Mouse (Mus musculus) lung, adult 2 months (tissue): ENCODE measurements around the gene Rufy2. TPM values are rescaled to one million over a fixed set of nuclear protein-coding genes. Genes with fewer than 3 reads are reported as not detected.
"Not testable (repeated sequence)": the region's sequence is repeated elsewhere in the genome, so short reads cannot be mapped to it uniquely, and the experiment has no call there.

Experiments
- DNase-seq: peaks from one replicate; pipeline ENCODE4 v3.0.0; 2022
- H3K4me1 ChIP-seq: fragments of 200-500 bp; 2 replicates; pipeline ENCODE4 v1.6.1; 2011; ENCODE audit warnings: low read length; ENCODE audit not compliant: control insufficient read depth, insufficient read depth
- H3K4me3 ChIP-seq: fragments of 200-500 bp; replicated peaks from 2 replicates; pipeline ENCODE3; 2011; ENCODE audit warnings: low read depth, mild to moderate bottlenecking, control low read depth, low read length; ENCODE audit errors: extremely low read depth
- CTCF ChIP-seq: fragments of 200-500 bp; IDR thresholded peaks from 2 replicates; pipeline ENCODE4 v1.5.1; 2011; ENCODE audit warnings: mild to moderate bottlenecking, low read length, control low read depth; ENCODE audit not compliant: insufficient read depth
- POLR2A ChIP-seq: fragments of 200-500 bp; IDR thresholded peaks from 2 replicates; pipeline ENCODE4 v1.6.1; 2011; ENCODE audit warnings: low read depth, mild to moderate bottlenecking, control low read depth, low read length, borderline replicate concordance; ENCODE audit errors: extremely low read depth
- WGBS: fragments of 180-500 bp; shearing (Covaris S2); methylation state at CpG from one replicate; pipeline ENCODE4 v1.1.7; 2018; 5-methylcytosine and 5-hydroxymethylcytosine counted together
- polyA plus RNA-seq: library from polyadenylated mRNA; depleted of rRNA; stranded (reverse); fragments of >200 nt; gene quantifications from 2 replicates; pipeline ENCODE4 v1.2.3, GENCODE M21; 2012

The Rufy2 gene
- polyA plus RNA-seq, 1 experiment: 4.4 TPM

DNA sequence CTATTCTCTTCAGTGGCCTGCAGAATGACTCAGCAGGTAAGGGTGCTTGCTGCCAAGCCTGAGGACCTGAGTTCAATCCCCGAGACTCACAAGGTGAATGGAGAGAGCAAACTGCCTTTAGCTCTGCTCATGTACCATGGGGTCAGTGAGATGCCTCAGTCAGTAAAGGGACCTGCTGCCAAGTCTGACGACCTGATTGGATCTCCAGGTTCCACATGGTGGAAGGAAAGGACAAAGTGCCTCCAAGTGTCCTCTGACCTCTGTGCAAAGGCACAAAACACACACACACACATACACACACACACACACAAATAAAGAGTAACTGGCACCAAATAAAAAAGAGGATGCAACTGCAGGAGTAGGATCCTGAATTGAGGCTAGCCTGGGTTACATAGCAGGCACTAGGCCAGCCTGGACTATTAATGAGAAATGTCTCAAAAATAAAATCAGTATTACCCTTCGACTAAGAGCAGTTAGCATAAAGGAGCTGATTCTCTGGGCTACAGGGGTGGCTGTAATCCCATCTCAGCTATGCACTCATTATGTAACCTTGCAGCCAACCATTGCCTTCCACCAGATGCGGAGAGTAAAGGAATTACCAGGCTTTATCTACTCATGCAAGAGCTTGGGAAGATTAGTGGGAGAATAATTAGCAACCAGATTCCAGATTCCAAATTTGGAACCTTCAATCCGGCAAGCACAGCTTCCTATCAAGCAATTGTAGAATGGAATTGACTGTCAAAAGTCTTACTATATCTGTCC, 60.0 kb downstream of the Rufy2 start:
- no peak overlapping the region for H3K4me3 ChIP-seq
- no peaks in the 10 kb centered on the region for H3K4me1 ChIP-seq
- DNase-seq: no peak
- TF ChIP-seq POLR2A: no peak
- TF ChIP-seq CTCF: no peak
- 70% methylated on average over 5 of the region's 5 CpGs for WGBS

DNA sequence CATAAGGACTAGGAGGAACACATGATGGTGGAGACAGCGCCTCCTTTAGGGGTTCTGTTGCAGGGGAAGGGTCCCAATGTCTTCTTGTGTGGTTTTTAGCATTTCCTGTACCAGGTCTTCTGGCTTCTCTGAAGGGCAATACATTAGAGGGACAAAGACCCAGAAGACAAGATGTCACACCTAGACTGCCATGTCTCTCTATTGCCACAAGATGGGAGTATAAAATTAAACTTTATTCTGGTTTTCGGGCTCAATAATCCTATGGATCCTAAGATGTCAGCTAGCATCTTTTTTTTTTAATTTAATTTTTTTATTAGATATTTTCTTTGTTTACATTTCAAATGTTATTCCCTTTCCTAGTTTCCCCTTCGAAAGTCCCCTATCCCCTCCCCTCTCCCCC, 63.1 kb downstream of the Rufy2 start:
- TF ChIP-seq POLR2A (no peak), CTCF (no peak)
- Histone ChIP-seq H3K4me1 (no peaks in the 10 kb centered on the region), H3K4me3 (no peak overlapping the region)
- 50% methylated on average over 3 of the region's 3 CpGs for WGBS
- no peak for DNase-seq

DNA sequence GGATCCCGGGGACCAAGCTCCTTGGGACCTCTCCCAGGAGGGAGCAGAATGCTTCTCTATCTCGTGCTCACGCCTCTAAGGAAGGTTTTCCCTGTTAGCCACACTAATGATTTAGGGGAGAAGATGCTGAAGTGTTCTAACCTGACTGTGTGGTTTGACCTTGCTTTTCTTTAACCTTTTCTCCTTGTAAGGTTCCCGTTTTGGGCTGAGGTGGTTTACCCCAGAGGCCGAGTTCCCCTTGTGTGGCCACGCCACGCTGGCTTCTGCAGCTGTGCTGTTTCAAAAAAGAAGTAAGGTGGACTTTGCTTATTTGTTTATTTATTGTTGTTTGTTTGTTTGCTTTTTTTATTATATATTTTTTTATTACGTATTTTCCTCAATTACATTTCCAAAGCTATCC, 67.7 kb downstream of the Rufy2 start:
- Histone ChIP-seq H3K4me3 (no peak overlapping the region), H3K4me1 (no peaks in the 10 kb centered on the region; the same call in 1 of the 2 replicates)
- TF ChIP-seq POLR2A (no peak), CTCF (no peak)
- DNase-seq: no peak
- WGBS: 82% methylated on average over 8 of the region's 8 CpGs

DNA sequence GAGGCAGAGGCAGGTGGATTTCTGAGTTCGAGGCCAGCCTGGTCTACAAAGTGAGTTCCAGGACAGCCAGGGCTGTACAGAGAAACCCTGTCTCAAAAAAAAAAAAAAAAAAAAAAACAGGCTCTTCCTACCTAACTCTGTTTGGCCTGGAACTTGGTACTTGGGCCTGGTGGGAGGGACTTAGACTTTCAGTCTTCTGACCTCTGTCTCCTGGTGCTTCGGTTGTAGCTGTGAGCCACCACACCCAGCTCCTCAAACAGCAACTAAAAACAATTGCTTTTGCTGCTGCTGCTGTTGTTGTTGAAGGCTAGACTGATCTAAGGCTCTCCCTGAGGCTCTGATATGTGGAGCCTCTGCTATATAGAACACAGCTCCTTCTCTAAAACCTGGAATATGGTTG, 69.1 kb downstream of the Rufy2 start:
- WGBS: 54% methylated on average over 2 of the region's 2 CpGs
- no peak for DNase-seq

DNA sequence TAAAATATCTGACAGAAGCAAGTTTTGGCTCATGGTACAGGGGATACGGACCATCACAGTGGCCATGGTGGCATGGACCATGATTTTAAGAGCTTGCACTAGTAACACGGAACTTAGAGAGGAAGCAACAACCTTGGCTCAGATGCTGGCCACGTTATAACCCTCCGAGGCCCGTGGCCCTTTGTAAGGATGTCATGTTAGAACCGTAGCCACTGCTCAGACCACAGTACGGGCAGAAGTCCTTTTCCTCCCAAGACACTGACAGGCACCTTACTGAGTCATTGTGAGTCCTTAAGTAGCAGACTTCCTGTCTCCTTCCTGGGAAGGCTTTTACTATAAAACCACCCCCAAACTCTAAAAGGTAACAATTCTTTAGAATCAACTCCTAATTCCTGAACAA, 71.2 kb downstream of the Rufy2 start:
- Histone ChIP-seq H3K4me1 (no peaks in the 10 kb centered on the region; the same call in 1 of the 2 replicates), H3K4me3 (no peak overlapping the region)
- DNase-seq: no peak
- TF ChIP-seq POLR2A (no peak), CTCF (no peak)
- WGBS: 59% methylated on average over 7 of the region's 7 CpGs

More for the DNA sequence above, 69.1 kb downstream of the Rufy2 start:
- TF ChIP-seq CTCF (no peak), POLR2A (no peak)
- no peak overlapping the region for H3K4me3 ChIP-seq
- H3K4me1 ChIP-seq: no peaks in the 10 kb centered on the region; the same call in 1 of the 2 replicates

DNA sequence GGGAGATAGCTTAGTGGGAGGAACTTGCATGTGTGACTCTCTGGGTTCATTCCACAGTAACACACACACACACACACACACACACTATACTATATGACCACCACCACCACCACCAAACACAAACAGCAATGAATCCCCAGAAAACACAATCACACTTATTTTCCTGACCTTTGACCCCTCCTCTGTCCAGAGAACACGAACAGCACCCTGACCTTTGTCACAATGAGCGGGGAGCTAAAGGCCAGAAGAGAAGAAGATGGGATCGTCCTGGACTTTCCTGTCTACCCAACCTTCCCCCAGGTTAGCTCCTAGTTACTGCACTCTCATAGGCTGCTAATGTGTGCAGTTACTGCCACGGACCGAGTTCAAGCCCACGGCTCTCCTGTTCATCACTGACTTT, 72.0 kb downstream of the Rufy2 start:
- no peaks in the 10 kb centered on the region; the same call in 1 of the 2 replicates for H3K4me1 ChIP-seq
- DNase-seq: no peak
- no peak for TF ChIP-seq POLR2A
- TF ChIP-seq CTCF: no peak
- WGBS: 78% methylated on average over 6 of the region's 6 CpGs
- no peak overlapping the region for H3K4me3 ChIP-seq

DNA sequence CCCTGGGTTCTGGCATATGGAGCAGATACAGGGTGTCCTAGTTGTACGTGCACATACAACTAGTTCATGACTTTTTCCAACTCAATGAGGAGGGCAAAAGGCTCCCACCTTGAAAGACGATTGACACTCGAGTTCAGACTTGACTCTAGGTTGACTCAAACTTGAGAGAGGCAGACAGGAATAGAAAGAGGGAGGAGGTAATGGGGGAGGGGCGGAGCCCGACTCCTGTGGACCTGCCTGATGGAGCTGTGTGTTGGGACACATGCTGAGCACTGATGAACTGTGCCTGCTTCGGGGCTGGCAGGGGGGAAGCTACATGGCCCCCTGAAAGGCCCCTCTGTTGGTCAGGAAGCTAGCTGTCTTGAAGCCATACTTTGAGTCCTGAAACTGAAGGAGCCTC, 73.0 kb downstream of the Rufy2 start:
- H3K4me1 ChIP-seq: no peaks in the 10 kb centered on the region; the same call in 1 of the 2 replicates
- TF ChIP-seq CTCF (no peak), POLR2A (no peak)
- no peak for DNase-seq
- WGBS: 51% methylated on average over 6 of the region's 6 CpGs
- no peak overlapping the region for H3K4me3 ChIP-seq

DNA sequence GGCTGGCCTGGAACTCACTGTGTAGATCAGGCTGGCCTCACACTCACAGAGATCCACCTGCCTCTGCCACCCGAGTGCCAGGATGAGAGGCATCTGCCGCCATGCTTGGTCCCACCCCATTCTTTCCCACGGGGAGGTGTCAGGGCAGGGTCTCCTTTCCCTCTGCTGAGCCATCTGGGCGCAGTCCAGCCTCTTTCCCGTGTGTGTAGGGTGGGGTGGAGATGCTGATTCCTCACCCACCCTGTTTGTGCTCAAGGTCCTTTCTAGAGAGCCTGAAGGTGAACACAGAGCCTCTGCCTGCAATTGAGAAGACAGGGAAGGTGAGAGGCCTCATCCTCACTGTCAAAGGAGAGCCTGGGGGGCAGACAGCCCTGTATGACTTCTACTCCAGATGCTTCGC, 74.0 kb downstream of the Rufy2 start:
- WGBS: 80% methylated on average over 6 of the region's 6 CpGs
- not testable (repeated sequence) for H3K4me1 ChIP-seq, DNase-seq, H3K4me3 ChIP-seq

DNA sequence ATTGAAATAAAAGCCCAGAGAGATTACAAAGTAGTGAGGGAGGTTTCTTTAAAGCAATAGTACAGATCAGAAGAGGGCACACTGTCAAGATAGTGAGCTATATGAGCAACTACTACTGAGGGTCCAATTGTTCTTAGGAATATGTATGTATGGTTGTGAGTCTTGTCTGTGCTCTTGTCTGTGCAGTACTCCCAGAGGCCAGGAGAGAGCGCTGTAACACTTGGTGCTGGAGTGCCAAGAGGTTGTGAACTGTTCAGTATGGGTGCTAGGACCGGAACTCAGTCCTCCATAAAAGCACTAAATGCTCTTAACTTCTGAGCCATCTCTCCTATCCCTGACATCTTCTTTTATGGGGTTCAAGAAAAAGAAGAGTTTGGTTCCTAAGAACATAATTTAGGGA, 74.6 kb downstream of the Rufy2 start:
- DNase-seq: no peak
- TF ChIP-seq POLR2A (no peak), CTCF (no peak)
- 69% methylated on average over 2 of the region's 2 CpGs for WGBS
- Histone ChIP-seq H3K4me3 (no peak overlapping the region), H3K4me1 (no peaks in the 10 kb centered on the region; the same call in 1 of the 2 replicates)

DNA sequence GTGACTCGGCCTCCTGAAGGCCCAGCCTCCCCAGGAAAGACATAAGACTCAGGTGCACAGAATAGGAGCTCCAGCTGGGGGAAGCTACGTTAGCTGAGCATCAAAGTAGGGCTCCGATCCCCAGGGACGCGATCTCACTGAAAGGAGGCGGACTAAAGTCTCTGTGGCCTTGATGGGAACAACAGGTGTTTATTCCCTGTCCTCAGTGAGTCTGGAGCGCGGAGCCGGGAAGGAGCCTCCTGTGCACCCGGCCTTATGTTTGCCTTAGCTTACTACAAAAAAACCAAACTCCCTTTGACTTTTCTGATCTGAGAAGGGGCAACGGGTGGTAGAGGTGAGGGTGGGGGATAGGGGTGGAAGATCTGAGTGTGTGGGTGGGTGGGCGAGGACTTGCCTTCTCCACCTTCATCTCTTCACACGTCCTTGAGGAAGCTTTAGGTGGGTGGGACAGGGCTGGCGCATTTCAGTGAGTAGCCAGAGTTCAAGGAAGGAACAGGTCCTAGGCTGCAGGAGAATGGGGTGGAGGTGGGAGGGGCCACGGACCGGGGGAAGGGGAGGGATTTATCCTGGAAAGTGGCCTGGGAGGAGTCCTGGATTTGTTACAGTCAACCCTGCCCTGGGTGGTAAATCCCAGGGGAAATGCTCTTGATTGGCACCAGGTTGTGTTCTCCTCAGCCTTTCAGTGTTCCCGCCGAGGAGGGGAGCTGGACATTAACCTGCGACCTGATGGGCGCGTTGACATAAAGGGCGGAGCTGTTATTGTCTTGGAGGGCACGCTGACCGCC, 77.1 kb downstream of the Rufy2 start:
- no peak for DNase-seq
- TF ChIP-seq CTCF: no peak
- WGBS: 45% methylated on average over 24 of the region's 24 CpGs
- H3K4me1 ChIP-seq: 0 out of 2 replicates have a peak, but pooled peaks cover 2% of the 10 kb centered on the region
- H3K4me3 ChIP-seq: no peak overlapping the region
